Mouse (Mus musculus) CH12.LX (cell line): Measurements from ENCODE around the gene Lmf2. TPM values are rescaled to one million over a fixed set of nuclear protein-coding genes. Genes with fewer than 3 reads are reported as not detected.

ENCODE experiments used
- DNase-seq: peaks from one replicate; pipeline ENCODE4 v3.0.0-alpha.2; 2013; ENCODE audit errors: extremely low read depth
- H3K27ac ChIP-seq: 2 replicates; pipeline ENCODE4 v1.5.1; 2012; ENCODE audit warnings: low read depth, mild to moderate bottlenecking, control low read depth, moderate library complexity; ENCODE audit not compliant: insufficient read depth
- H3K27me3 ChIP-seq: replicated peaks from 2 replicates; pipeline ENCODE3; 2012; ENCODE audit warnings: inconsistent platforms
- H3K36me3 ChIP-seq, 2 experiments: replicated peaks in 1 of 2; 2 replicates each; pipeline versions ENCODE3 to v1.6.1; 2012; ENCODE audit warnings: inconsistent platforms in 1 of 2, low read length in 1 of 2, mild to moderate bottlenecking in 1 of 2, mixed read lengths in 1 of 2, moderate library complexity in 1 of 2; ENCODE audit not compliant: control insufficient read depth in 1 of 2, insufficient read depth in 1 of 2
- H3K4me1 ChIP-seq, 2 experiments: 2 replicates each; pipeline ENCODE4 v1.6.1; 2012; ENCODE audit warnings: inconsistent platforms in 1 of 2, moderate library complexity in 1 of 2; ENCODE audit not compliant: insufficient read depth in 2 of 2, control insufficient read depth in 1 of 2
- H3K4me2 ChIP-seq: 2 replicates; pipeline ENCODE4 v1.6.1; 2012; ENCODE audit warnings: low read depth, mild to moderate bottlenecking, control low read depth; ENCODE audit not compliant: poor library complexity, insufficient read depth, severe bottlenecking
- H3K4me3 ChIP-seq, 3 experiments: fragments of 150-350 bp in 1 of 3; sonication (generic) in 1 of 3; replicated peaks in 1 of 3; 2 replicates each; pipeline versions ENCODE3 to v1.5.1; 2011 to 2012; ENCODE audit warnings: low read depth in 2 of 3, low read length in 2 of 3, mild to moderate bottlenecking in 2 of 3, moderate library complexity in 2 of 3, control low read depth in 1 of 3, improper control_type of control experiment in 1 of 3, inconsistent platforms in 1 of 3, mixed read lengths in 1 of 3; ENCODE audit not compliant: poor library complexity in 1 of 3
- H3K79me2 ChIP-seq: replicated peaks from 2 replicates; pipeline ENCODE4 v1.6.1; 2012; ENCODE audit warnings: mild to moderate bottlenecking, moderate library complexity; ENCODE audit not compliant: control insufficient read depth, poor library complexity, insufficient read depth, severe bottlenecking; ENCODE audit errors: extremely low read depth
- H3K9ac ChIP-seq: 2 replicates; pipeline ENCODE4 v1.6.1; 2012; ENCODE audit warnings: low read depth, mild to moderate bottlenecking, control low read depth, moderate library complexity; ENCODE audit not compliant: insufficient read depth
- H3K9me3 ChIP-seq: replicated peaks from 2 replicates; pipeline ENCODE3; 2012; ENCODE audit warnings: low read length, inconsistent platforms, mixed read lengths
- BHLHE40 ChIP-seq: IDR thresholded peaks from 2 replicates; pipeline ENCODE4 v1.6.1; 2011; ENCODE audit warnings: mild to moderate bottlenecking, low read depth, low read length, improper control_type of control experiment
- CTCF ChIP-seq, 2 experiments: IDR thresholded peaks in 1 of 2; conservative IDR thresholded peaks in 1 of 2; 2 replicates each; pipeline ENCODE4 v1.5.1; 2011 to 2012; ENCODE audit warnings: low read depth in 2 of 2, low read length in 2 of 2, improper control_type of control experiment in 1 of 2, inconsistent platforms in 1 of 2, mild to moderate bottlenecking in 1 of 2, moderate library complexity in 1 of 2
- JUN ChIP-seq: IDR thresholded peaks from 2 replicates; pipeline ENCODE4 v1.6.1; 2011; ENCODE audit warnings: low read depth, mild to moderate bottlenecking, low read length, improper control_type of control experiment, moderate library complexity; ENCODE audit not compliant: insufficient read depth
- JUND ChIP-seq: conservative IDR thresholded peaks from 2 replicates; pipeline ENCODE4 v1.6.1; 2011; ENCODE audit warnings: low read depth, low read length, improper control_type of control experiment
- NELFE ChIP-seq: IDR thresholded peaks from 2 replicates; pipeline ENCODE4 v1.6.1; 2011; ENCODE audit warnings: low read depth, low read length, improper control_type of control experiment
- RAD21 ChIP-seq: IDR thresholded peaks from 2 replicates; pipeline ENCODE4 v1.6.1; 2011; ENCODE audit warnings: low read depth, mild to moderate bottlenecking, low read length, improper control_type of control experiment, moderate library complexity
- SMC3 ChIP-seq: IDR thresholded peaks from 2 replicates; pipeline ENCODE4 v1.6.1; 2011; ENCODE audit warnings: low read depth, low read length, improper control_type of control experiment
- TBP ChIP-seq: conservative IDR thresholded peaks from 2 replicates; pipeline ENCODE4 v1.6.1; 2011; ENCODE audit warnings: low read depth, low read length, improper control_type of control experiment
- USF1 ChIP-seq: IDR thresholded peaks from 2 replicates; pipeline ENCODE4 v1.6.1; 2014; ENCODE audit warnings: low read depth, mild to moderate bottlenecking, inconsistent platforms, low read length, improper control_type of control experiment
- ZMIZ1 ChIP-seq: IDR thresholded peaks from 2 replicates; pipeline ENCODE4 v1.6.1; 2012; ENCODE audit warnings: low read depth, mild to moderate bottlenecking, inconsistent platforms, low read length, improper control_type of control experiment
- dilution Hi-C: fragments of 300-500 bp; cut with MboI; formaldehyde crosslinking; loops from 2 replicates; pipeline ENCODE4 v1.14.3; 2020; ENCODE audit warnings: low sequenced_read_pairs; ENCODE audit not compliant: extremely low pct_unique_long_range_greater_than_20kb, extremely low pct_ligation_motif_present
- in situ Hi-C: fragments of 300-500 bp; cut with MboI; formaldehyde crosslinking; loops from 3 replicates; pipeline ENCODE4 v1.14.3; 2019; ENCODE audit warnings: low sequenced_read_pairs, low pct_ligation_motif_present, low pct_unique_long_range_greater_than_20kb, mixed read lengths
- polyA plus RNA-seq: library from polyadenylated mRNA; unstranded; fragments of >175 nt; gene quantifications from 2 replicates; pipeline ENCODE4 v1.2.1, GENCODE M21; 2012; ENCODE audit warnings: low read depth; ENCODE audit not compliant: insufficient read length
- total RNA-seq, 2 experiments: library from RNA; depleted of rRNA; stranded (reverse); fragments of 300-350 nt in 1 of 2; fragments of >200 nt in 1 of 2; gene quantifications; 2 replicates each; pipeline ENCODE4 v1.2.3; 2012 to 2014

Lmf2 gene
- total and polyA plus RNA-seq, 3 experiments: 9.9 to 36.2 (median 18.5) TPM

- H3K9me3 ChIP-seq: no peaks in the 10 kb centered on the region
- no peaks in the 10 kb centered on the region for H3K36me3 ChIP-seq
- no peak overlapping the region for H3K4me3 ChIP-seq
- no peaks in the 10 kb centered on the region for H3K27me3 ChIP-seq
- no peak overlapping the region for H3K9ac ChIP-seq
- no peak for DNase-seq
- H3K4me2 ChIP-seq: no peak overlapping the region
- in situ Hi-C loops (no loop called here), dilution Hi-C loops (no loop called here)
- no peak overlapping the region for H3K27ac ChIP-seq
- peaks cover 4 to 11% of the 10 kb centered on the region in 2 experiments for H3K4me1 ChIP-seq
- H3K79me2 ChIP-seq: no peaks in the 10 kb centered on the region
- TF ChIP-seq CTCF (conservative IDR thresholded peaks at IDR 0.05 in 1 of 2, IDR thresholded peaks at IDR 0.05 in 1 of 2; ENCODE audit: low read depth in 2 of 2, low read length in 2 of 2): peak in 1 of 2 experiments; percentile 43; a peak in 2 of 4 replicates
- TF ChIP-seq SMC3: peak; percentile 11; the same call in 1 of the 2 replicates
- peak; percentile 14 for TF ChIP-seq RAD21
- 0 out of 2 replicates have a peak, but pooled peaks have one; percentile 27 for TF ChIP-seq JUND
- no peak for TF ChIP-seq USF1
Observed at GRCm38 (mm10) chr15:89341678-89342077, 13.8 kb downstream of the Lmf2 start.

GRCm38 (mm10) chr15:89340136-89340535 lies 15.3 kb downstream of the Lmf2 start:
- no peaks in the 10 kb centered on the region for H3K27me3 ChIP-seq
- in situ Hi-C loops: no loop called here
- no peaks in the 10 kb centered on the region for H3K9me3 ChIP-seq
- no peak overlapping the region for H3K4me3 ChIP-seq
- no peak for DNase-seq
- peaks cover 4 to 11% of the 10 kb centered on the region in 2 experiments for H3K4me1 ChIP-seq
- dilution Hi-C loops: no loop called here
- no peak for TF ChIP-seq TBP
- TF ChIP-seq USF1: no peak
- TF ChIP-seq JUND: no peak
- TF ChIP-seq JUN: no peak
- no peak for TF ChIP-seq ZMIZ1
- H3K4me2 ChIP-seq: no peak overlapping the region
- H3K36me3 ChIP-seq: no peaks in the 10 kb centered on the region
- H3K27ac ChIP-seq: no peak overlapping the region
- H3K9ac ChIP-seq: no peak overlapping the region
- H3K79me2 ChIP-seq: no peaks in the 10 kb centered on the region

DNA sequence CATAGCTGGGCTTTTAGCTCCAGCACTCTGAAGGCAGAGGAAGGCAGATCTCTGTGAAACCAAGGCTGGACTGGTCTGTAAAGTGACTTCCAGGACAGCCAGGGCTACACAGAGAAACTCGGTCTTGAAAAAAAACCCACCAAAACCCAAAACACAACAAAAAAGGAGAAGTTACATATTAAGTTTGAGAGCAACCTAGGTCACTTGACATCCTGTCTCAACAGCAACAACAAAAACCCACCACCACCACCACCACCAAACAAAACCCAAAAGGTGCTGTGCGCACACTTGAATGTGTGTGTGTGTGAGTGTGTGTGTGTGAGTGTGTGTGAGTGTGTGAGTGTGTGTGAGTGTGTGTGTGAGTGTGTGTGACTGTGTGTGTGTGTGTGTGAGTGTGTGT lies 15.8 kb downstream of the Lmf2 start:
- Histone ChIP-seq H3K9ac (no peak overlapping the region), H3K27ac (no peak overlapping the region), H3K4me3 (no peak overlapping the region), H3K27me3 (no peaks in the 10 kb centered on the region), H3K9me3 (no peaks in the 10 kb centered on the region), H3K4me2 (no peak overlapping the region), H3K4me1 (peaks cover 4 to 11% of the 10 kb centered on the region in 2 experiments), H3K79me2 (no peaks in the 10 kb centered on the region), H3K36me3 (no peaks in the 10 kb centered on the region)
- DNase-seq: no peak
- dilution Hi-C loops (no loop called here), in situ Hi-C loops (no loop called here)
- TF ChIP-seq BHLHE40: 0 out of 2 replicates have a peak, but pooled peaks have one; percentile 12
- no peak for TF ChIP-seq NELFE
